Mouse (Mus musculus): ENCODE measurements at regions not wholly inside any gene's neighbourhood (a gene's known extent, or its start where the extent isn't known, plus 50 kb on each side); places are given as distances from the start of the nearest gene placed in this dataset.
"Not testable (repeated sequence)": the region's sequence is repeated elsewhere in the genome, so short reads cannot be mapped to it uniquely, and the experiment has no call there.

DNA sequence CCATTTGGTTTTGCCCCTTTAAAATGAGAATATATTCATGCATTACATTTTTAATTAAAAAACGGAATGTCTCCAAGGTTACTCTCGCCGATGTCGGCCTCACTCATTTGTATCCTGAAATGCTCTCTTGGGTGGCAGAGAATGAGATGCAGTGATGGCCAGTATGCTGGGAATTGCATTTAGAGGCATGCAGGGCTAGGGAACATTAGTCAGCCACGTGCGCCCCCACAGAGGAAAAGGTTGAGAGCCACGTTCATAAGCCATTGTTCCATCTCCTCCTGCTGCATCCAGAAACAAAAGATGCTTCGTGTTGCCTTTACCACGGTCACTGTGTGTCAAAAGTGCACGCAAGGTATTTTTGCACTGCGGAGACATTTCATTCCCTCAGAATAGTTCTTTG is 172.9 kb upstream of the Pmfbp1 start:
- no peak for DNase-seq

DNA sequence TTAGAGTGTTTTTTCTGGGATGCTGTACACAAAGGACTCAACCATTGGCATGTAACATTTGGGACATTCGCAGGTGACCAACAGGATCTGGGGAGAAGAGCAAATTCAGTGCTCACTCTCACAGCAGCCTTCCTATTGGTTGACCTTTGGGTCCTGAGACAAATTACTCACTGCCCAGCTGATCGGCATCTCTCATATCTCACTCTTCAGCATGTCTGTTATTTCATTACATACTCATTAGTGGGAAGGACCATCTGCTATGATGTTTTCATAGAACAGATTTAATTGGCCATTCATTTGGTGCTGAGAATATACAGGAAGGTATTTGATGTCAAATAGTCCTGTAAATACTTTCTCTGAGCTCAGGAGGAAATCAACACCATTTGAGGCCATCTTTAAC is 170.5 kb upstream of the Pmfbp1 start:
- DNase-seq = no peak

DNA sequence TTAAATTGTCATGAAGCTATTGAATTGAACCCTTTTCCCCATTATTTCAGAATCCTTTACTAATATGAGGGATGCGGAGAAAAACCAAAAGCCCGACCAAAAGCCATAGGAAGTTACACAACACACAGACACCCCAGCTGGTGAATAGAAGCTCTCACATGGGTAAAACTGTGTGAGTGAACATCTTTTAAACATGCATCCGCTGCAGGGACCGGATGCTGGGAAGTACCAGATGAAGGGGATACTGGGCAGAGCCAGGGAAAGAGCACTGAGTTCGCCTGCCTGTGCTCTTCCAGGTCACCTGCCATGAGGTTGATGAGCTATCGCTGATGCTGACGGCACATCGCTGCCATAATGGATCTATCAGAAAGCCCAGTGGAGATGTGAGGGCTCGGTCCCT is 169.6 kb upstream of the Pmfbp1 start:
- DNase-seq = no peak

DNA sequence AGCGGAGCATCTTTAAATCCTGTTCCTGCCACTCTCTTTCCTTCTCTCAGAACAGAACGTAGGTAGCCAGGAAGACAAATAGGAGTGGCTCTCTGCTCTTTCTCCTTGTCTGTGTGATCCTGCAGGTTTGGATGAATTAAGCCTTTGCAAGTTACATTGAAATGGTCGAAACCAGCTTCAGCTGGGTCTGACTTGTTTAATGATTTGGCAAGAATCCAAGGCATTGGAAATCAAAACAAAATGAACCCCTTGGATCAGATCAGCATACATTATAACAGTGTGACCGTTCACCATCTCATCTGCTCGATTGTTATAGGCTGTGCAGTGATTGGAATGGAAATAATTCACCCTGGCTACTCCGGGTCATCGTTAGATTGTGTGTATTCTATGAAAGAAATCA is 157.6 kb upstream of the Pmfbp1 start:
- DNase-seq = no peak

DNA sequence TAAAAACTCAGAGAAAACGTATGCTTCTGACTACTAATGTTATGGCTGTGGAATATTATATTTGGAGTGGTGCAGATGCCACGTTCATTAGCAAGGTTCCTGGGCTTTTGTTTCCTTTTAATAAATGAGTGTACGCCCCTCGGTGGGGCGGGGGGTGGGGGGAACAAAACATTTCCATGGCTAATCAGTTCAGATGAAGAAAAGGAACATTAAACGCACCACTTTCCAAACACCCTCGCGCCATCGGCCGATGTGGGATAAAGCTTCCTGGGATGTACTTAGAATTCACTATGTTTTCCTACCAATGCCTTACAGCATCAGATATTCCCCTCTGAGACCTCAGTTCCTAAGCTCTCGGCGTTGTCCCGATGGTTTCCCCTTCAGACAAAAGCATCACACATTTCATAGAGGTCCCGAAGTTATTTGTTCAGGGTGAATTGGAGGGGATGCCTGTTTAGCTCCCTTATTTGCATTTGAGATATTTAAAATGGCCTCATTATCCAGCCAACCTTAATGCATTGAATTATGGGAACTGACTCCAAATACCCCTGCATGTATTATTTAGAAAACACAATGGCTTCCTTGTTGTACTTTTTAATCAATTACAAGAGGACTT is 155.5 kb upstream of the Pmfbp1 start:
- DNase-seq = no peak

DNA sequence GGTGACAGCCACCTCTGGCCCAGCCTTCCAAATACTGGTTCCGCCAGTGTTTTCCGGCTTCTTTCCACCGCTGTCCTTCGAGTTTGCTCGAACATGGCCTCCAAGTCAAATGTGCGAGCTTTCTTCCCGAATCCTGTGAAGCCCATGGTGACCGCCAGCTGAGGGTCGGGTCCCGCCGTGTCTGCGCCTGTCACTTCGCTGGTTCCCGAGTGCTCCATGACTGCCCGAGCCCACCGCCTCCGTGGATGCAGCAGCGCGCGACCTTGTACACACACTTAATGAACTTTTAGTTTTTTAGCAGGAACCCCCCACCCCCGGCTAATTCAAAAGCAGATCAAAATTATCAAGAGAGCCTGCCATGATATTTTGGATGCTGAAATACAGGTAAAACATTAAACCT is 153.2 kb upstream of the Pmfbp1 start:
- not testable (repeated sequence) for DNase-seq

DNA sequence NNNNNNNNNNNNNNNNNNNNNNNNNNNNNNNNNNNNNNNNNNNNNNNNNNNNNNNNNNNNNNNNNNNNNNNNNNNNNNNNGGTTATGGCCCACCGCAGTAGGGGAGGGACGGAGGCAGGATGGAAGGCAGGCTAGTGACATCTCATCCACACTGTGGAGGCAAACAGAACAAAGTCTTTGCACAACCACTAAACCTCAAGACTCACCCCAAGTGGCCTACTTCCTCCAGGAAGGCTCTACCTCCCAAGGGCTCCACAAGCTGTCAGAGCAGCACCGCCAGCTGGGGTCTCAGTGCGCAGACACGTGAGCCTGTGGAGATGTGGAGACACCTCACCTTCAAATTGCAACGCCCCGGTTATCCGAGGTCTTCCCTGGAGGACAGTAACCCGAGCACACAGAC is 138.7 kb upstream of the Pmfbp1 start:
- DNase-seq = no peak

DNA sequence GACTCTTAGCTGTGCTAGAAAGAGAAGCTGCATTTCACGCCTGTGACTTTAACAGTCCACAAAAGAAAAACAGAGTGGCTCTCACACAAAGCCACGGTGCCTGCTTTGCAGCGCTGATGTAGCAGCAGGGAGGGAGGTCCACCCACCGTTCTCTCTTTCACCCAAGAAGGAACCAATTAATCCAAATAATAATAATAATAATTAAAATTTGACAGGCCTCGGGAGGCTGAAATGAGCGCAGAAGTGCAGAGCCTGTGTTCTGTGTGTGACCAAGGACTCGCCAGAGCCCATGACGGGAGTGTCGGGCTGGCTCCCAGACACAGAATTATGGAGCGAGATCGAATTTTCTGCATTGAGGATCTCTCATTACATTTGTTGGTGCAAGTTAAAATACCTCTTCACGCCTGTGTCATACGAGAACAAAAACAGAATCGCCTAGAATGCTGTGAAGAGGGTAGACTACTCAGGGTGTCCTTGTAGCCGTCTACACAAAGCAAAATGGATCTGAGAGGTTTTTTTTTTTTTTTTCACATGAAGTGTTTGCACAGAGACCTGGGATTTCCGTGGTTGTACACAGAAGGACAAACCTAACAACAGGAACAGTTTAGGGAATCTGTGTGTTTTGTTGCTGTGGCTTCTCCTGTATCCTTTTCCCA is 134.3 kb upstream of the Pmfbp1 start:
- no peak for DNase-seq

DNA sequence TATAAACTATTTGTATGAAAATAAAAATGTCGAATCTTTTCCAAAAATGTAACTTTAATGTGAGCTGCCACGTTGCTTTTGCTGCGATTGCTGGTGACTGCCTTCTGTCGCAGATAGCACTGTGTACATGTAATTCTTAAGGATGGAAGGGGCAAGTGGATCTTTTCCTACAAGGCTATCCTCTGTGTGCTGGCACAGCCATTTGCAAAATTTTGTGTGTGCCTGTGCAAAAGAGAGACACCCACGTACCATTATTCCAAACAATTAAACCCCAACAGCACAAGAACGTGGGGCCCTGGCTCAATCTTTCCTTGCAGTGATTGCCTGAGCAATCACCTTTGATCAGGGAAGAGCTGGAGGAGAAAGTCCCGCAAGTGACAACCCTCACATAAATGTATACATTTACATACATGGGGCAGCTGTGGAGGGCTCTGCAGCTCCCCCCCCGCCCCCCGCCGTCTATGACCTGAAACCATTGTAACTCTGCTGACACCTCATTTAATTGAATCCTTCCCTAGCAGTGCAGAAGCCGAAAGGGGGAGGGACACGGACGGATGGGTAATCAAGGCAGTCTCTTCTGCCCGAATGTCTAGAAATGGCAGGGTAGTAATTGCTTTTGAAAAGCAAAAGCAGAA is 133.6 kb upstream of the Pmfbp1 start:
- no peak for DNase-seq

DNA sequence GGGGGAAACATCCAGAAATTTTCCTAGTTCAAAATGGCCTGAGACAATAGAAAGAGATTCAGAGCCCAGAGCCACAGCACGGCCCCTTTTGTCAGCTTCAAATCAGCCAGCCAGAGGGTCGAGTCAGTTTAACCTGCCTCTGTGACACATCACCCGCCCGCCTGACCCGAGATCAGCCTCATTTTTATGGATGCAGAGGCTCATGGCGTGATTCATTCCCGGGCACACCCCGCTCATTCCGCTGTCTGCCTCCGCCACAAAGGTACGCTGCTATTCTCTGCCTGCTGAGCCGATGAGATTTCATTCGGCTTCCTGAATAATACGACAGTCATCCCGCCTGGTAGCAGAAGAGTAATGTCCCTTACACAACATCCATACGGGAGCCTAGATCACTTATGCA is 132.9 kb upstream of the Pmfbp1 start:
- DNase-seq = peak; percentile 12

DNA sequence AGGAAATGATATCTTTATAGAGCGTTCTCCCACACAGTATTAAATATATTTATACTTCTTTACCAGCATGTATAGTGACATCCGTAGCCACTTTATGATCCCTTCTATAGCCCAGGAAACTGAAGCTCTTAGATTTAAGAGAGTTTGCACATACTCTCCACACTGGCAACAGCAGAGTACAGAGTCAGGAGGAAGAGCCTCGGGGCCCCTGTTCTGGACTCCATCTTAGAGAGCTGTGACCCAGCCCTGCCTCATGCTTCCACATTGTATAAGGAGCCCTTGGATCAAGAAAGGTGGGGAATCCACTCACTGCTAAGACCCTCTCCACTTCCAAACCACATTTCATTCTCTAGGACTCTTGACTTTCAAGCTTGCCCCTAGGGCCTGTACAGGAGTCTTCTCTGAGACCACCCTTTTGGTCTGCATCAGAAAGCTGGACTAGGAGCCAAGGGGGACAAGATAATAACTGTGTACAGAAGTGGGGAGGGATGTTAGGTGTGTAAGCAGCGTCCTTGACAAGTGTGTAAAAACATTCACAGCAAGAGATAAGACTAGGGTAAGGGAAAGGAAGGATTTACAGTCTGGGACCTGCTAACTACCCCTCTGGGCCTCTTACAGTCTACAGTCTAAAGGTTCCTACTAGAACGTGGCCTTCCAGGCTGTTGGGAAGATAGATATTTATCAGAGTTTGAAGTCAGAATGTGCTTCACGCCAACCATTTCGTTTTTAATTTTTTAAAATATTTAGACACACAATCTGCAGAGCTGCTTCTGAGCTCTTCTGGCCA is 132.1 kb upstream of the Pmfbp1 start:
- DNase-seq = no peak

DNA sequence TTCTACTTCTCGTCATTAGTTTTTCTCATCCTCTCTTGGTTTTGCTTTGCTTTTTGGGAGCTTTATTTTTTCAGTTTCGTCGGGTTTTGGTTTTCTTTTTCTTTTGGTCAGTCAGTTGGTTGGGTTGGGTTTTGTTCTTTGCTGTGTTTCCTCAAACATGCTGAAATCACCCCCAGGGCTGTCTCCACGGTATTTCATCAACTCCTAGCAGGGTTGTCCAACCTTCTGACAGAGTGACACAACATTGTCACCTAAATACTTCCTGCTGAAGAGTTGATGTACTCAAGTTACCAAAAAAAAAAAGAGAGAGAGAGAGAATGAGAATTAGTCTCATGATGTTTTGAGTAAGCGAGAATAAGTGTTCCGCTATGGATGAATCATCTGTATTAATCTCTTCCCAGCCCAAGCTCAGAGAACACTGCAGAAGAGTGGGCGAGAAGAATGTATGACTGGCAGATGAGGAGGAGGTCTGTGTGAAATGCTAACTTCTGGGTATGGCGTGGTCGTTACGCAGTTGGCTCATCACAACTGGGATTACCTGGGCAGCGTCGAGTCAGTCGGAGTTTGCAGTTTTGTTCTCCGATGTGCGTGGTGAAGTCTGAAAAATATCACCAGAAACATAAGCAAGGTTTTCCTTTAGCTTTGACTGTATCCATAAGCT is 130.5 kb upstream of the Pmfbp1 start:
- no peak for DNase-seq

DNA sequence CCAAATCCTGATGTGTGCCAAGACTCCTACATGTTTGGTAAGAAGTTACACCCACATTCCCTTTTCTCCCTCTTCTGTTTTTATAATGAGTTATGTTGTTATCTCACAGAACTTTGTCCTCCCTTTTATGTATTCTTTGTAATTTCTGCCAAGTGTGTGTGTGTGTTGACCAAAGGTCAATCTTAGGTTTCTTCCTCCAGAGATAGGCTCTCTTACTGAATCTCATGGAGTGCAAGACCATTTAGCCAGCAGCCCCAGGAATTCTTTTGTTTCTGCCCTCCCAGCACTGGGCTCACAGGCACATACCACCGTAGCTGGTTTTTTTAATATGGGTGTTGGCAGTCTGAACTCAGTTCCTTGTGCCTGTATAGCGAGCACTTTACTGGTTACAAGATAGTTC is 119.8 kb upstream of the Pmfbp1 start:
- no peak for DNase-seq

DNA sequence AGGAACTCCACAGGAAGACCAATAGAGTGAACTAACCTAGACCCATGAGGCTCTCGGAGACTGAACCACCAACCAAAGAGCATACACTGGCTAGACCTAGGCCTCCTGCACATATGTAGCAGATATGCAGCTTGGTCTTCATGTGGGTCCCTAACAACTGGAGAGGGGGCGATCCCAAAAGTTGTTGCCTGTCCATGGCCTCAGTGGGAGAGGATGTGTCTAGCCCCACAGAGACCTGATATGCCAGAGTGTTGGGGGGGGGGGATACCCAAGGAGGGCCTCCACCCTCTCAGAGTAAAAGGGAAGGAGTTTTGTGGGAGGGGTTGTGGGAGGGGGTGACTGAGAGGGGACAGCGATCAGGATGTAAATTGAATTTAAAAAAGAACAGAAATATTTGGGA is 108.9 kb upstream of the Pmfbp1 start:
- no peak for DNase-seq

DNA sequence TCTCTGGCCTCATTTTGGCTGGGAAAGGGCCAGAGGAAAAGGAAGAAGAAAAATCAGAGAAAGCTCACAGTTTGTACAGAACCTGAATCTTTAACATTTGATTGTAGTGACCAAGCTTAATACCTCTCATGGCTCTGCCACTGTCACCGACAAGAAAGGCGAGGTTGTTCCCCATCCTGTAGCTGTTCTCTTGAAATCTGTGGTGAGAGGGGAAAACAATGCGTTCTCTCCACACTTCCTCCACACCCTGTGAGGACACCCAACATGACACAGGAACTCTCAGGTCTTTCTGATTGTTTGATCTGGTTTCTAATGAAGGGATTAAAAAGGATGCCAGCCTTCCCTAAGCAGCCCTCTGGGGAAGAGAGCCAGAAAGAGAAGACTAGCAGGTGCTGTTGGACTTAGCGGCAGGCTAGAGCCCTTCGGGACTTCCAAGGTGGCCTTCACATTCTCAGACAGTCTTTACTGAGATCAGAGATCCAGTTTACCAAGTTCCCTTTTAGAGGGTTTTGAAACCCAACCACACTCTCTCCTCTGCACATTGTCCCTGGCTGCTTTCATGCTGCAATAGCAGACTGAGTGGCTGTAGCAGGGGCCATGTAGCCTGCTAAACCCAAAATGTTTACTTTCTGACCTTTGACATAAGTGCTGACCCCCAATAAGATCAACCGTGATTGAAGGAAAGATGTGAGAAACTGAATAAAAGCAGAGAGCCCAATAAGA is 98.5 kb upstream of the Pmfbp1 start:
- no peak for DNase-seq

DNA sequence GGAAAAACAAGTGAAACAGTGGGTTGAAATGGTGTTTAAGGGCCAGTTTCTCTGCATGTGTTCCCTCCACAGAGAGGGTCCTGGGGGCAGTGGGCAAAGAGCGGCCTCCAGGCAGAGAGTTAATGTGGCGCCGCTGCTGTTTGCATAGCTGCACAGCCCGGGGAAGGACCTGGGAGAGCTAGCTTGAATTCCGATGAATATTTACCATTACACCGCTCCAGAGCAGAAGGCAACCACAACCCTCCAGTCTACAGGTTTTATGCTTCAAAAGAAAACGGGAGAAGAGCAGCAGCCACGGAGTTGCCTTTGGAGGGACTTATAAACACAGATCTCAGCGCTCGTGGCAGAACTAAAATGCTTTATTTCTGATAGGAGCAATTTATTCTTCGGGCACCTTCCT is 94.2 kb upstream of the Pmfbp1 start:
- DNase-seq = no peak

DNA sequence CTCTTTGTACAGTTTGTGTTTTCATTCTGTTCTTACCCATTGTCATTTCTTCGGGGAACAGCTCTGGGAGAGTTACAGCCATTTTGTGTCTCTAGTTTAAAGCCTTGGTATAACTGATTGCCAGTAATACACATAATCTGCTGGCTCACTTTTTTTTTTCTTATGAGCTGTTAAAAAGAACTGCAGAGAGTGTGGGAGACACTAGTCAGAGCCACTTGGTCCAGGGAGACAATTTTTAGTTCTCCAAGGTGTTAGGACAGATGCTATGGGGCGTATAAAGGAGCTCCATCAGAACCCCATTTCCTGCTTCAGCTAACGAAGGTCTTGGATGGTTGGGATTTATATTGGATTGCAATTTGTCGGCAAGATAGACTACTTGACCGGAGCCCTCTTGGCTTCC is 93.6 kb upstream of the Pmfbp1 start:
- no peak for DNase-seq

DNA sequence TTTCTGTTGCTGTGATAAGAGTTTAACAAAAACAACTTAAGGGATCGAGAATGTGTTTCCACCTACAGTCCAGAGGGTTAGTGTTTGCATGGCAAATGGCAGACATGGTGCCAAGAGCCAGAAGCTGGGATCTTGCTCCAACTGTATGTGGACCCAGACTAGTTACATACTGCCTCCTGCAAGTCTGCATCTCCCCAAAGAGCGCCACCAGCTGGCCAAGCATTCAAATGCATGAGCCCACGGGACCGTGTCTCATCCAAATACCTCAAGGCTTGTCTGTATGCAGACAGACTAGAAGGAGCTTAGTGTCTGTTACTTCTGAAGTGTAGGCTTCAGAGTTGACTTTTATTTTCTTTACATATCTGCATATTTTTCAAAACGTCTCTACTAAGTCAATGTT is 85.9 kb upstream of the Pmfbp1 start:
- DNase-seq = no peak

DNA sequence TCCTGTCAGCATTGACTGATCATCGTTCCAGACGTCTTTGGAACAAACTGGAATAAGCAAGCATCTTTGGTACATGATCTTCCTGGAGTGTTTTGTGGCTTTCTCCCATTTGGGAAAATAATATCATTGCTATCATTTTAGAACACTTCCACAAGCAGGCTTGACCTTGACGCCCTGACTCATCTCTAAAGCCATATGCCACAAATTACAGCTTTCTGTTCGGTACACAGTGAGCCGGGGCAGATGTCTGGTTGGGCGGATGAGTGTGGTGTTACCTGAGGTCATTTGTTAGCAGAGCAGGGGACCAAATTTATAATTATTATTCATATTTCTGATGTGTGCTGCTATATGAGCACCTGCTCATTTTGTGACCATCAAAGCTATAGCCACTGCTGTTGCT is 83.3 kb upstream of the Pmfbp1 start:
- peak; percentile 46 for DNase-seq

DNA sequence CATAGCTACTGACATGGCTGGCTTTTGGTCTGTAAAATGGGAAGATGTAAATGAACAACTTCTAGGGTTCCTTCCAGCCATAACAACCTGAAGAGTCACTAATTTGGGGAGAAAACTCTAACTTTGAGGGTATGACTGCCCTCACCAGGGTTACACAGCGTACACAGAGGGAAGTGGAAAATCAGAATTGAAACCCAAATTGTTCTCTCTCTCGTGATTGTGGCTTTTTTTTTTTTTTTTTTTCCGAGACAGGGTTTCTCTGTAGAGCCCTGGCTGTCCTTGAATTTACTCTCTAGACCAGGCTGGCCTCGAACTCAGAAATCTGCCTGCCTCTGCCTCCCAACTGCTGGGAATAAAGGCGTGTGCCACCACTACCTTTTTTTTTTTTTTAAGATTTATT is 80.4 kb upstream of the Pmfbp1 start:
- DNase-seq = no peak

DNA sequence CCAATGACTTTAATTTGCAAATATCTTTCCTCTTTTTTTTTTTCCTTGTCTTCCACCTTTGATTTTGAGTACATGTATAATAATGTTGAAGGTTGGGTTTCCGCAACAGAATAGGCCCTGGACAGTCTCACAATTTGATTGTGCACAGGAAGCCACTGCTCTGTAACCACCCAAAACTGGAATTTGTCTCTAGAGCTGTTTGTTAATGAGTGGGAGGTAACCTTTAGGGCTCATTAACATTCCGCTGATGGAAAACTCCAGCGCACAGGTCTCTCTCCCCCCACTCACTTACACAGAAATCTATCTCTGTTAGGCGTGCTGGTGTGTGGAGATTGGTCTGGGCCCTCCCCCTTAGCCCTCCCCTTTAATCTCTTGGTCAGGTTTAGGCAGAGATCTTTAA is 78.5 kb upstream of the Pmfbp1 start:
- DNase-seq = no peak

DNA sequence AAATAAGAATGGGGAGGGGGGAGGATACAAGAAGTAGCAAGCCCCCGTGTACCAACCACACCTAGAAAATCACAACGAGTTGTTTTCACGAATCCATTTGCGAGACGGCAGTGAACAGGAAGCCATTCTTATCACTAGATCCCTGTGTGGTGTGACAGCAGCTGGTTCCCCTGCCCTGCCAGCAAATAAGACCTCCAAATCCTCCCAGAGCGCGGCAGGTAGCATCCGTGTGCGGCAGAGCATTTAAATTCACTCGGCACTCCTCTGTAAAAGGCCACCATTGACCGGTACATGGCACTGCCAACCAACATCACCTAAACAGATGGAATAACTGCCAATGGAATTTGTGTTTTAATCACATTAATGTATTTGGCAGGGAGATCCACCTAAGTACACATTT is 77.9 kb upstream of the Pmfbp1 start:
- DNase-seq = no peak
